Mouse (Mus musculus): ENCODE measurements around the gene Cldn10. TPM values are rescaled to one million over a fixed set of nuclear protein-coding genes. Genes with fewer than 3 reads are reported as not detected.

The Cldn10 gene
- 1 to 10 TPM; 1.5 to 1.9 TPM for polyA plus RNA-seq (2017; shearing (Covaris generic))

GRCm38 (mm10) chr14:118787621-118788020 is at the start of gene Cldn10:
Gene Cldn10, plus strand, starts transcription at chr14:118787908.

Other genes with a start within 250 kb of the Cldn10 start
- 10 to 100 TPM; 21.4 to 30.6 TPM for gene Abcc4, start 81.7 kb upstream of the Cldn10 start, polyA plus RNA-seq (2017; shearing (Covaris generic))
- 10 to 100 TPM in 1 of 2 experiments, 1 to 10 TPM in 1; 9.5 to 23.9 TPM for gene Dzip1, start 137.6 kb downstream of the Cldn10 start, polyA plus RNA-seq (2017; shearing (Covaris generic))
- 10 to 100 TPM; 62.6 to 81.9 TPM for gene Dnajc3, start 150.1 kb downstream of the Cldn10 start, polyA plus RNA-seq (2017; shearing (Covaris generic))

Data from activated CD4-positive, CD25-positive, alpha-beta regulatory T cell (primary cell).